In genomic region chr17:81010199-81010598, GRCm38 (mm10) we compare ENCODE assay signal across 23 mouse cellular contexts. TPM values are rescaled to one million over a fixed set of nuclear protein-coding genes. Genes with fewer than 3 reads are reported as not detected.
A peak's percentile ranks its signal among the peaks of the same experiment; 100 is the strongest.
DNase-seq lines count a peak whose midpoint lies in the region; ATAC-seq and TF ChIP-seq lines count a peak whose summit lies in the region.
"Had no signal": no experiment of that assay in that cellular context is flagged by ENCODE, and none has a peak within 500 bp of the region (broad histone marks: within the 10 kb centered on the region; RNA-seq: fewer than 3 reads in every experiment).

No protein-coding gene starts in this region.

- peaks cover 9% of the 10 kb centered on the region for H3K4me1 ChIP-seq in heart, embryonic 11.5 days (ENCODE audit: control insufficient read depth, insufficient read depth, low read length)
- peaks cover 32% of the 10 kb centered on the region for H3K4me1 ChIP-seq in heart, embryonic 10.5 days
- H3K4me1 ChIP-seq in midbrain, embryonic 12.5 days, result peaks cover 7% of the 10 kb centered on the region; the same call in 1 of the 2 replicates
- H3K4me1 ChIP-seq in midbrain, postnatal 0 days (ENCODE audit: insufficient read depth, low read length), result no peaks in the 10 kb centered on the region
- H3K4me1 ChIP-seq in hindbrain, embryonic 12.5 days, result peaks cover 18% of the 10 kb centered on the region
- H3K4me1 ChIP-seq in midbrain, embryonic 15.5 days, result peaks cover 13% of the 10 kb centered on the region
- peaks cover 2% of the 10 kb centered on the region for H3K4me1 ChIP-seq in lung, adult 2 months (ENCODE audit: control insufficient read depth, insufficient read depth, low read length)
- H3K4me1 ChIP-seq: stomach, embryonic 15.5 days had no signal

- no peak overlapping the region for H3K4me2 ChIP-seq in heart, embryonic 11.5 days
- no peak overlapping the region for H3K4me2 ChIP-seq in midbrain, embryonic 12.5 days (replicated peaks)
- no peak overlapping the region for H3K4me2 ChIP-seq in midbrain, postnatal 0 days (ENCODE audit: low read depth, low read length, poor library complexity, severe bottlenecking)
- no peak overlapping the region for H3K4me2 ChIP-seq in hindbrain, embryonic 12.5 days (replicated peaks)
- H3K4me2 ChIP-seq in midbrain, embryonic 15.5 days, result no peak overlapping the region
- H3K4me2 ChIP-seq: embryonic facial prominence, embryonic 15.5 days; heart, embryonic 15.5 days; limb, embryonic 15.5 days; stomach, embryonic 15.5 days had no signal

- H3K36me3 ChIP-seq in heart, embryonic 11.5 days (ENCODE audit: control insufficient read depth, insufficient read depth, low read length), result no peaks in the 10 kb centered on the region
- no peaks in the 10 kb centered on the region for H3K36me3 ChIP-seq in heart, embryonic 10.5 days
- H3K36me3 ChIP-seq in midbrain, embryonic 12.5 days, result no peaks in the 10 kb centered on the region
- H3K36me3 ChIP-seq in midbrain, postnatal 0 days (ENCODE audit: insufficient read depth, low read length), result no peaks in the 10 kb centered on the region
- H3K36me3 ChIP-seq in hindbrain, embryonic 12.5 days, result no peaks in the 10 kb centered on the region
- H3K36me3 ChIP-seq in midbrain, embryonic 15.5 days (replicated peaks), result no peaks in the 10 kb centered on the region
- H3K36me3 ChIP-seq: embryonic facial prominence, embryonic 15.5 days; heart, embryonic 15.5 days; limb, embryonic 15.5 days; stomach, embryonic 15.5 days had no signal

- no peak for TF ChIP-seq POLR2A in lung, adult 2 months (IDR thresholded peaks at IDR 0.05; ENCODE audit: borderline replicate concordance, extremely low read depth, low read depth, low read length)

- H3K27ac ChIP-seq in heart, embryonic 11.5 days (ENCODE audit: low read depth, low read length), result peak overlapping the region; percentile 41; the same call in 1 of the 2 replicates
- H3K27ac ChIP-seq in heart, embryonic 10.5 days, result no peak overlapping the region
- no peak overlapping the region for H3K27ac ChIP-seq in midbrain, embryonic 12.5 days (replicated peaks)
- no peak overlapping the region for H3K27ac ChIP-seq in midbrain, postnatal 0 days (ENCODE audit: low read depth, low read length)
- no peak overlapping the region for H3K27ac ChIP-seq in hindbrain, embryonic 12.5 days
- 0 out of 2 replicates have a peak overlapping the region, but pooled peaks have one; percentile 14 for H3K27ac ChIP-seq in midbrain, embryonic 15.5 days
- H3K27ac ChIP-seq: embryonic facial prominence, embryonic 15.5 days; heart, embryonic 15.5 days; limb, embryonic 15.5 days; stomach, embryonic 15.5 days had no signal

- H3K27me3 ChIP-seq in heart, embryonic 11.5 days (ENCODE audit: control insufficient read depth, insufficient read depth, low read length), result no peaks in the 10 kb centered on the region
- H3K27me3 ChIP-seq in heart, embryonic 10.5 days (ENCODE audit: insufficient read depth, poor library complexity, severe bottlenecking), result no peaks in the 10 kb centered on the region
- H3K27me3 ChIP-seq in midbrain, embryonic 12.5 days, result 0 out of 2 replicates have a peak, but pooled peaks cover 3% of the 10 kb centered on the region
- H3K27me3 ChIP-seq in midbrain, postnatal 0 days (ENCODE audit: insufficient read depth, low read length), result no peaks in the 10 kb centered on the region
- H3K27me3 ChIP-seq in hindbrain, embryonic 12.5 days, result no peaks in the 10 kb centered on the region
- no peaks in the 10 kb centered on the region for H3K27me3 ChIP-seq in midbrain, embryonic 15.5 days (replicated peaks)
- H3K27me3 ChIP-seq: CH12.LX; embryonic facial prominence, embryonic 15.5 days; heart, embryonic 15.5 days; limb, embryonic 15.5 days; stomach, embryonic 15.5 days had no signal

- H3K9ac ChIP-seq in heart, embryonic 11.5 days (ENCODE audit: low read depth, low read length), result no peak overlapping the region
- H3K9ac ChIP-seq in midbrain, embryonic 12.5 days (replicated peaks), result no peak overlapping the region
- no peak overlapping the region for H3K9ac ChIP-seq in midbrain, postnatal 0 days (replicated peaks; ENCODE audit: low read length, poor library complexity, severe bottlenecking)
- no peak overlapping the region for H3K9ac ChIP-seq in hindbrain, embryonic 12.5 days
- no peak overlapping the region for H3K9ac ChIP-seq in midbrain, embryonic 15.5 days
- H3K9ac ChIP-seq: embryonic facial prominence, embryonic 15.5 days; heart, embryonic 15.5 days; limb, embryonic 15.5 days; stomach, embryonic 15.5 days had no signal

- no peak overlapping the region for H3K4me3 ChIP-seq in heart, embryonic 11.5 days (ENCODE audit: low read depth, low read length)
- H3K4me3 ChIP-seq in heart, embryonic 10.5 days, result no peak overlapping the region
- no peak overlapping the region for H3K4me3 ChIP-seq in midbrain, embryonic 12.5 days
- no peak overlapping the region for H3K4me3 ChIP-seq in midbrain, postnatal 0 days (ENCODE audit: low read depth, low read length)
- H3K4me3 ChIP-seq in hindbrain, embryonic 12.5 days, result no peak overlapping the region
- no peak overlapping the region for H3K4me3 ChIP-seq in midbrain, embryonic 15.5 days
- H3K4me3 ChIP-seq in lung, adult 2 months (replicated peaks; ENCODE audit: extremely low read depth, low read depth, low read length), result no peak overlapping the region
- H3K4me3 ChIP-seq: embryonic facial prominence, embryonic 15.5 days; heart, embryonic 15.5 days; layer of hippocampus, adult 2 months; limb, embryonic 15.5 days; myocyte; stomach, embryonic 15.5 days had no signal

- TF ChIP-seq CTCF in midbrain, postnatal 0 days (IDR thresholded peaks at IDR 0.05), result no peak
- TF ChIP-seq CTCF in lung, adult 2 months (IDR thresholded peaks at IDR 0.05; ENCODE audit: insufficient read depth, low read length), result no peak

- ATAC-seq in heart, embryonic 11.5 days (replicated peaks; ENCODE audit: insufficient number of reproducible peaks, low FRiP score, low TSS enrichment), result no peak
- peak; percentile 66; the same call in 1 of the 2 replicates for ATAC-seq in midbrain, embryonic 12.5 days (ENCODE audit: low FRiP score, low read depth)
- no peak for ATAC-seq in midbrain, postnatal 0 days (ENCODE audit: low FRiP score)
- ATAC-seq in hindbrain, embryonic 12.5 days (ENCODE audit: low FRiP score), result peak; percentile 56; the same call in 1 of the 2 replicates
- ATAC-seq in midbrain, embryonic 15.5 days (replicated peaks), result 0 out of 2 replicates have a peak, but pooled peaks have one; percentile 57

- H3K9me3 ChIP-seq in heart, embryonic 11.5 days (replicated peaks; ENCODE audit: control insufficient read depth, low read length), result no peaks in the 10 kb centered on the region
- no peaks in the 10 kb centered on the region for H3K9me3 ChIP-seq in heart, embryonic 10.5 days
- no peaks in the 10 kb centered on the region for H3K9me3 ChIP-seq in midbrain, embryonic 12.5 days
- no peaks in the 10 kb centered on the region for H3K9me3 ChIP-seq in midbrain, postnatal 0 days (ENCODE audit: low read length)
- H3K9me3 ChIP-seq in hindbrain, embryonic 12.5 days (replicated peaks), result no peaks in the 10 kb centered on the region
- H3K9me3 ChIP-seq in midbrain, embryonic 15.5 days, result no peaks in the 10 kb centered on the region
- H3K9me3 ChIP-seq: embryonic facial prominence, embryonic 15.5 days; heart, embryonic 15.5 days; limb, embryonic 15.5 days; stomach, embryonic 15.5 days had no signal

- DNase-seq in heart, embryonic 10.5 days (ENCODE audit: low spot score), result no peak
- DNase-seq in midbrain, postnatal 0 days (ENCODE audit: low spot score), result no peak
- no peak for DNase-seq in lung, adult 2 months
- DNase-seq: adrenal gland, postnatal 25 days; cerebellum, adult 11-12 months; cerebellum, postnatal 25 days; heart, postnatal 4 days; kidney, adult 11 months; kidney, postnatal 10 days; layer of hippocampus, postnatal 36 days; lung, postnatal 10 days; thymus, adult 2 months had no signal

- 64% methylated on average over 3 of the region's 3 CpGs for WGBS in heart, embryonic 11.5 days (ENCODE audit: insufficient replicate concordance)
- 67% methylated on average over 3 of the region's 3 CpGs for WGBS in heart, embryonic 10.5 days
- 69% methylated on average over 3 of the region's 3 CpGs for WGBS in midbrain, embryonic 12.5 days
- WGBS in midbrain, postnatal 0 days, result 45% methylated on average over 3 of the region's 3 CpGs
- WGBS in hindbrain, embryonic 12.5 days, result 62% methylated on average over 3 of the region's 3 CpGs
- WGBS in midbrain, embryonic 15.5 days, result 49% methylated on average over 3 of the region's 3 CpGs
- WGBS in lung, adult 2 months, result 87% methylated on average over 3 of the region's 3 CpGs

RNA-seq across cellular contexts. Expression of gene Thumpd2, which starts 54.7 kb away (rescaled TPM):
- polyA plus RNA-seq in heart, embryonic 11.5 days (2014; fragmentation: Nextera tagmentation; extraction: Ambion mirVana), result 11.0 and 12.0 TPM in 2 replicates
- 10.1 and 12.5 TPM in 2 replicates for polyA plus RNA-seq in heart, embryonic 10.5 days (2016; fragmentation: Nextera tagmentation; extraction: Ambion mirVana)
- polyA plus RNA-seq in midbrain, embryonic 12.5 days (2016; fragmentation: Nextera tagmentation; extraction: Ambion mirVana), result 11.7 and 14.1 TPM in 2 replicates
- total RNA-seq in midbrain, postnatal 0 days (2014; rRNA removed), result 2.6 and 3.1 TPM in 2 replicates
- polyA plus RNA-seq in midbrain, postnatal 0 days (2015; fragmentation: Nextera tagmentation; extraction: Ambion mirVana), result 5.5 and 5.7 TPM in 2 replicates
- polyA plus RNA-seq in hindbrain, embryonic 12.5 days (2016; fragmentation: Nextera tagmentation; extraction: Ambion mirVana), result 12.9 and 13.3 TPM in 2 replicates
- 7.3 and 7.5 TPM in 2 replicates for polyA plus RNA-seq in midbrain, embryonic 15.5 days (2015; fragmentation: Nextera tagmentation; extraction: Ambion mirVana)
- polyA plus RNA-seq in lung, adult 2 months (2012; rRNA removed), result 1.3 and 1.5 TPM in 2 replicates

Comparison
In these comparisons a context has a peak if more than half of its experiments do, and no peak if none do; other contexts are left out.
1. ATAC-seq: peak in midbrain, embryonic 12.5 days (single experiment), hindbrain, embryonic 12.5 days (single experiment) and midbrain, embryonic 15.5 days (single experiment); none in heart, embryonic 11.5 days (single experiment) and midbrain, postnatal 0 days (single experiment).
2. H3K27ac ChIP-seq: peak in heart, embryonic 11.5 days (single experiment) and midbrain, embryonic 15.5 days (single experiment); none in heart, embryonic 10.5 days (single experiment), midbrain, embryonic 12.5 days (single experiment), midbrain, postnatal 0 days (single experiment) and hindbrain, embryonic 12.5 days (single experiment).